Mouse (Mus musculus) heart, postnatal 0 days (tissue): ENCODE results near the gene March1.

Source experiments
- CTCF ChIP-seq: IDR thresholded peaks from 2 replicates; pipeline ENCODE4 v1.5.1; 2016; ENCODE audit warnings: antibody characterized with exemption, control low read depth, low read depth
- EP300 ChIP-seq: IDR thresholded peaks from 2 replicates; pipeline ENCODE4 v1.6.1; 2016; ENCODE audit warnings: antibody characterized with exemption, low read depth

DNA sequence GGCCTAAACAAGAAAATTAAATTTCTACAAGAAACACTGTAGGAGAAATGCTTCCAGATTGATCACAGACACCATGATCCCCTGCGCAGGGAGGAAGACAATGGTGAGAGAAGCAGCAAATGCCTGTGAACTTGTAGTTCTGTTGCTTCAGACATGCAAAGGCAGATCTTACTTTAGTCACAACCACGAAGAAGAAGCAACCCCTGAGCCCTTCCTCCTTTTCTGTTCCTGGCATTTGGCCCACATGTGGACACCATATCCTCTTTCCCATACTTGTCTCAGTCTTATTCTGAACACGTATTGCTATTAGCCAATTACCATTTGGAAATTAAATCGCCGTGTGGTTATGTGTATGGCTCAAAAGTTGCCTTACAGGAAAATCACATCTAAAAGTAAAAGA, 773.9 kb downstream of the March1 start:
- TF ChIP-seq CTCF (no peak), EP300 (no peak)
